Mouse (Mus musculus): ENCODE results near the gene Zfp248. TPM values are rescaled to one million over a fixed set of nuclear protein-coding genes. Genes with fewer than 3 reads are reported as not detected.

The Zfp248 gene
- 2.3 and 2.8 TPM in 2 replicates for total RNA-seq (2012; rRNA removed)
- polyA plus RNA-seq (2012; ENCODE audit: insufficient read depth in 1 of 2, insufficient read length in 2 of 2, low read depth in 1 of 2, low replicate concordance in 2 of 2, missing spikeins in 1 of 2), result 1 to 10 TPM in 1 of 2 experiments, not detected in 1; 3.0 TPM

- TF ChIP-seq MAX (IDR thresholded peaks at IDR 0.05; ENCODE audit: low read length) (0 out of 2 replicates have a peak, but pooled peaks have one; percentile 22), SIN3A (IDR thresholded peaks at IDR 0.05; ENCODE audit: low read length) (peak; percentile 22; the same call in 1 of the 2 replicates), MAFK (IDR thresholded peaks at IDR 0.05; ENCODE audit: borderline replicate concordance, low read depth, low read length) (no peak), NELFE (IDR thresholded peaks at IDR 0.05; ENCODE audit: low read depth, low read length) (peak; percentile 67; the same call in 1 of the 2 replicates), ZNF384 (IDR thresholded peaks at IDR 0.05; ENCODE audit: low read depth, low read length) (no peak), ZMIZ1 (IDR thresholded peaks at IDR 0.05; ENCODE audit: low read depth, low read length) (0 out of 2 replicates have a peak, but pooled peaks have one; percentile 21), HCFC1 (IDR thresholded peaks at IDR 0.05; ENCODE audit: low read depth, low read length) (peak; percentile 54; the same call in 1 of the 2 replicates), EP300 (IDR thresholded peaks at IDR 0.05; ENCODE audit: low read depth in 1 of 2, low read length in 2 of 2) (0 out of 4 replicates have a peak, but pooled peaks of 1 of the 2 experiments have one; percentile 3), NRF1 (IDR thresholded peaks at IDR 0.05; ENCODE audit: insufficient read depth, low read depth, low read length, poor library complexity, severe bottlenecking) (peak; percentile 83), POLR2AphosphoS5 (IDR thresholded peaks at IDR 0.05; ENCODE audit: borderline replicate concordance, low read depth, low read length) (no peak), POLR2A (IDR thresholded peaks at IDR 0.05; ENCODE audit: control insufficient read depth in 1 of 2, insufficient read depth in 1 of 2, low read depth in 1 of 2, low read length in 2 of 2, poor library complexity in 1 of 2) (peak; percentile 67 to 73; a peak in 3 of 4 replicates), MXI1 (IDR thresholded peaks at IDR 0.05; ENCODE audit: low read depth, low read length) (0 out of 2 replicates have a peak, but pooled peaks have one; percentile 17)
- Histone ChIP-seq H3K9me3 (replicated peaks; ENCODE audit: insufficient read depth, low read length) (no peaks in the 10 kb centered on the region), H3K36me3 (ENCODE audit: control insufficient read depth in 1 of 2, insufficient read depth in 2 of 2, low read length in 2 of 2) (peaks cover 0 to 5% of the 10 kb centered on the region in 2 experiments; a peak in 2 of 4 replicates), H3K9ac (ENCODE audit: control insufficient read depth, low read depth, low read length, poor library complexity, severe bottlenecking) (peak within 1 kb of the TSS; percentile 84), H3K4me1 (ENCODE audit: control insufficient read depth in 1 of 2, insufficient read depth in 2 of 2, low read length in 2 of 2) (peaks cover 0 to 7% of the 10 kb centered on the region in 2 experiments; a peak in 3 of 4 replicates), H3K4me3 (ENCODE audit: control insufficient read depth in 1 of 2, insufficient read depth in 1 of 2, low read depth in 2 of 2, low read length in 2 of 2) (peak within 1 kb of the TSS; percentile 92 to 94), H3K79me2 (ENCODE audit: control insufficient read depth, insufficient read depth, low read length, poor library complexity) (0 out of 2 replicates have a peak, but pooled peaks cover 4% of the 10 kb centered on the region), H3K27ac (ENCODE audit: control insufficient read depth, low read depth, low read length) (peak within 1 kb of the TSS; percentile 43), H3K27me3 (ENCODE audit: control insufficient read depth in 1 of 2, insufficient read depth in 2 of 2, low read length in 2 of 2) (no peaks in the 10 kb centered on the region; a peak in 1 of 4 replicates)
- DNase-seq (ENCODE audit: low read depth, low spot score), result peak; percentile 91
These were observed at the start of gene Zfp248 for GRCm38 (mm10) chr6:118455042-118455631. TSS of gene Zfp248 (minus strand) at chr6:118455528.

DNA sequence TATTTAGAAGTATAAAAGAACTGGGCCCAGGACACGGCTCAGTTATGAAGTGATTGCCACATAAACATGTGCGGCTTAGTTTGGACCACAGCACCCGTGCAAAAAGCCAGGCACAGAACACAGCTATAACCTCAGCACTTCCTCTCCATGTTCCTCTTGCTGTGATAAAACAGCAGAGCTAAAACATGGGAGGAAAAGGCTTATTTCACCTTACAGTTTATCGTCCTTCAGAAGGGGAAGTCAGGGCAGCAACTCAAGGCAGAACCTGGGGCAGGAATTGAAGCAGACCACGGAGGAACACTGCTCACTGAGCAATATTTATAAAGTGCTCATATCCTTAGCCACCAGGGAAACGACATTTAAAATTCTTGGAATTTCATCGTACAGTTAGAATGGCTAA is 43.7 kb upstream of the Zfp248 start:
- H3K27me3 ChIP-seq (ENCODE audit: control insufficient read depth in 1 of 2, insufficient read depth in 2 of 2, low read length in 2 of 2), result no peaks in the 10 kb centered on the region
- H3K79me2 ChIP-seq (ENCODE audit: control insufficient read depth, insufficient read depth, low read length, poor library complexity), result no peaks in the 10 kb centered on the region
- 0 out of 4 replicates have a peak, but pooled peaks cover 0 to 3% of the 10 kb centered on the region in 2 experiments for H3K4me1 ChIP-seq (ENCODE audit: control insufficient read depth in 1 of 2, insufficient read depth in 2 of 2, low read length in 2 of 2)
- no peaks in the 10 kb centered on the region for H3K9me3 ChIP-seq (replicated peaks; ENCODE audit: insufficient read depth, low read length)
- H3K9ac ChIP-seq (ENCODE audit: control insufficient read depth, low read depth, low read length, poor library complexity, severe bottlenecking), result no peak overlapping the region
- TF ChIP-seq E2F4 (IDR thresholded peaks at IDR 0.05; ENCODE audit: borderline replicate concordance, low read depth, low read length), result no peak
- no peak for TF ChIP-seq MYB (IDR thresholded peaks at IDR 0.05; ENCODE audit: low read depth, low read length)
- no peak for TF ChIP-seq ZKSCAN1 (IDR thresholded peaks at IDR 0.05; ENCODE audit: low read depth, low read length)
- no peak for TF ChIP-seq ZNF384 (IDR thresholded peaks at IDR 0.05; ENCODE audit: low read depth, low read length)
- TF ChIP-seq RCOR1 (IDR thresholded peaks at IDR 0.05; ENCODE audit: low read depth, low read length), result peak; percentile 82
- TF ChIP-seq TBP (IDR thresholded peaks at IDR 0.05; ENCODE audit: low read depth, low read length), result 0 out of 2 replicates have a peak, but pooled peaks have one; percentile 22
- TF ChIP-seq ZMIZ1 (IDR thresholded peaks at IDR 0.05; ENCODE audit: low read depth, low read length), result no peak
- no peak for TF ChIP-seq JUND (IDR thresholded peaks at IDR 0.05; ENCODE audit: low read depth, low read length)
- no peak for TF ChIP-seq USF2 (IDR thresholded peaks at IDR 0.05; ENCODE audit: borderline replicate concordance in 1 of 2, insufficient read depth in 1 of 2, low read depth in 1 of 2, low read length in 2 of 2)
- no peaks in the 10 kb centered on the region for H3K36me3 ChIP-seq (ENCODE audit: control insufficient read depth in 1 of 2, insufficient read depth in 2 of 2, low read length in 2 of 2)
- peak; percentile 55 for DNase-seq (ENCODE audit: low read depth, low spot score)
- no peak overlapping the region for H3K27ac ChIP-seq (ENCODE audit: control insufficient read depth, low read depth, low read length)
- no peak overlapping the region for H3K4me3 ChIP-seq (ENCODE audit: control insufficient read depth in 1 of 2, insufficient read depth in 1 of 2, low read depth in 2 of 2, low read length in 2 of 2)
